Mouse (Mus musculus) frontal cortex, postnatal 10 days (tissue): ENCODE results near the gene Uck1.

ENCODE experiments used
- DNase-seq, 2 experiments: peaks; one replicate each; pipeline ENCODE4 v3.0.0; 2022; ENCODE audit warnings: low spot score in 2 of 2, mixed read lengths in 1 of 2

The Uck1 gene

DNA sequence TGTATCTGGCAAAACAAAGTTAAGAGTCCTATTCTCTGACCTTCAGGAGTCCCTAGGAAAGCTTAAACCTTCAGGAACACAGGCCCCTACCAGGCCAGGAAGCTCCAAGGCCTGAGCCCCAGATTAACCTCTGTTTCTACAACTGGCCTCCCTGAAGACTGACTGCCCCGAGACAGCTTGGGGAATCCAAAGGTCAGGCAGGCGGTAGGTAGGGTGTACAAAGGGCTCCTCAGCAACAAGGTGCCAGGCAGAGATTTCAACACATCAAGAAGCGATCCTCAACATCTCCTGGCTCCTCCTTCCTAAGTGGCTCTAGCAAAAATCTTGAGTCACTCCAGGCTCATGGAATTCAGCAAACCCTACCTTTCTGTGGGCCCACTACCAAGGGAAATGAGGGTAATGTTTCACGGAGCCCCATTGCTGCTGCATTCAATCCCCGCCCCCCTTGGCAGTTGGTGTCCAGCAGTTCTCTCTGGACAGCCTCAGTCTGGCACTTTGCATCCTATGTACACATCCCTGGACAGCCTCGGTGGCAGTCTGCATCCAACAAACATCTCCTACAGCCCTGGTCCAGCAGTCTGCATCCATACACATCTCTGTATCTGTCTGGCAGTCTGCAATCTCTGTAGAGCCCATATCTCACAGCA lies 949 bp downstream of the Uck1 start:
- DNase-seq: no peak

DNA sequence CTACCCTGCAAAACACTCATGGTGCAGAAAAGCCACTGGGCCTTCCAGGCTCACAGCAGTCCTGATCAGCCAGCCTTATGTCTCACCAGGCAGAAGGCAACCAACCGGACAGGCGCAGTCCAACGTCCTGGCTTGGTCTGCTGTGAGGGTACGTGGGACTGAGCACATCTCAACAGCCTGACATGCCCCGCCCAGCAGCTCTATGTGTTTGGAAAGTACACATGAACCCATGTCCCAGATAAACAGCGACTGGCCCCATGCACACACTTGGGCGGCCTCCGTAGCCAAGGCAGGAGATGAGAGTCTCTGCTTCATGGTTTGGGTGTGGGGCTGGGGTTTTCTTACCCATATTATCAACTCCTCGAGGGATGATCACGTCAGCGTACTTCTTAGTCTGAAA lies 3.7 kb downstream of the Uck1 start:
- DNase-seq: no peak

DNA sequence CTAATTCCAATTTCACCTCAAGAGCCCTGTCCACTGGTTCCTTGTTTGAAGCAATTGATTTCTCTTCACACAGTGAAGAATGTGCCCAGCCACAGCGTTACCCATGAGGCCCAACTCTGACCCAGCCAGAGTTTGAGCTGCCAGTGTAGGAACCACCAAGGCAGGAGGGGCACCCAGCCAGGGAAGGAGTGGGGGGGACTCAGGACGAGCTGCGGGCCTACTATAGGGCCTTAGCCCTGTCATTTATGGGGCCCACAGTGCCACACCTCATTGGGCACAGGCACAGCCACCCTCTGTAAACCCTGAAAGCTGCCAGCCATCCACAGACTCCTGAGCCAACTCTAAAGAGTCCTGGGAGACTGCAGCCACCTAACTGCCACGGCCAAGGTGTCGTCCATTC lies 5.4 kb downstream of the Uck1 start:
- DNase-seq: no peak

DNA sequence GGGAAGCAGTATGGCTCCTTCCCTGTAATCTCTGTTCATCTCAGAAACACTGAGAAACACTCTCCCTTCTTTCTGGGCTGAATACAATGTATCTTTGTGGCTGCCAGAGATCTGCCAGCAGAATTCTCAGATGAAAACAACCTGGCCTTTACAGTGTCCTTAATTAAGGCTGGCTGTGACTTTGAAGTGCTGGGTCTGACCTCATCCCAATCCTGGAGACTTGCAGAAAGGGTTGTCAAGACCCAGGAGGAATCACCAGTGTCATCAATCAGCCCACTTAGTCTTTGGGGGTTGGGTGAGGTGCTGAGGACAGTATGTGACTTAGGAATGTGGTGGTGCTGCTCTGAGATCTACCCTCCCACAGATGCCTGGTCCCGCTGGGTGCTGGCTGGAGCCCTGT lies 6.6 kb downstream of the Uck1 start:
- no peak for DNase-seq

DNA sequence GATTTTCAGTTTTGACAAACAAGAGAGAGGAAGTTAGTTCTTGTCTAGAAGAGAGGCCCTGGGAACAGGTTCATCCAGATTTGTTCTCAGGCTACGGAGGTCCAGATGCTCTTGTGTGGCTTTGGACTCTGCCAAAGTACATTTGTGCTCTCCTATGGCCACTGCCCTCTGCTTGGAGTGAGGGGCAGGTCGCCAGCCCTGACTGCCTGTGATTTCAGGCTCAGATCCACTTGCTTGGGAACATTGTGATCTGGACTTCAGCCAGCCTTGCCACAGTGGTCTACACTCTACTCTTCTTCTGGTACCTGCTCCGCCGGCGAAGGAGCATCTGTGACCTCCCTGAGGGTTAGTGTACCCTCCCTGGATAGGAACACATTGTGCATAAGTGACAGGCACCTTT lies 7.3 kb downstream of the Uck1 start:
- DNase-seq: no peak

DNA sequence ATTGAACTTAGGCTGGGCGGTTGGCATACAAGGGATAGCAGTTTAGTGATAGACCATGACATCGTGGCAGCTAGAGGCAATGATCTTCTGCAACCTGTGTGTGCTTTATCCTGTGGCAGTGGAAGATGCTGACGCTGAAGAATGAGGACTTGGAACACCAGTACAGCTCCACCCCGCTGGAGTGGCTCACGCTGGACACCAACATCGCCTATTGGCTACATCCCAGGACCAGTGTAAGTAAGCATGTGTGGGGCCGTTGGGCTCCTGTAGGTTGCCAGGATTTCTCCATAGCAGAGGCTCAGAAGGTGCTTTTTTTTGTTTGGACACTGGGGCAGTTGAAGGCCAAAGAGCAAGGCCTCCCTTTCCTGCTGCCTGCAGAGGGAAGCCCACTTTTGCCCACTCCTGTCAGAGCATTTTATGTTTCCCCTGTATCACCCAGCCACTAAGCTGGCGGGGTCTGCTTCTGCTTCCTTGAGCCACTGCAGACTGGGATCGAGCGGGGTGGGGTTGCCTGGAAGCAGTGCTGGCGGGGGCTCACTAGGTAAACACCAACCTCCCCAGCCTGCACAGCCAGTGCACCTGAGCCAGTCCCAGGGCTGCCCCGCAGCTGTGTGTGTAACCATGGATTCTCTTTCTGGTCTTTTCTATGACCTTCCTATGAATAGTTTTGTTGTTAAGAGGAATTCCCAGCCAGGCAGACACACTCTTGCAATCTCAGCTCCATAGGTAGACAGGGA lies 8.0 kb downstream of the Uck1 start:
- DNase-seq: no peak

DNA sequence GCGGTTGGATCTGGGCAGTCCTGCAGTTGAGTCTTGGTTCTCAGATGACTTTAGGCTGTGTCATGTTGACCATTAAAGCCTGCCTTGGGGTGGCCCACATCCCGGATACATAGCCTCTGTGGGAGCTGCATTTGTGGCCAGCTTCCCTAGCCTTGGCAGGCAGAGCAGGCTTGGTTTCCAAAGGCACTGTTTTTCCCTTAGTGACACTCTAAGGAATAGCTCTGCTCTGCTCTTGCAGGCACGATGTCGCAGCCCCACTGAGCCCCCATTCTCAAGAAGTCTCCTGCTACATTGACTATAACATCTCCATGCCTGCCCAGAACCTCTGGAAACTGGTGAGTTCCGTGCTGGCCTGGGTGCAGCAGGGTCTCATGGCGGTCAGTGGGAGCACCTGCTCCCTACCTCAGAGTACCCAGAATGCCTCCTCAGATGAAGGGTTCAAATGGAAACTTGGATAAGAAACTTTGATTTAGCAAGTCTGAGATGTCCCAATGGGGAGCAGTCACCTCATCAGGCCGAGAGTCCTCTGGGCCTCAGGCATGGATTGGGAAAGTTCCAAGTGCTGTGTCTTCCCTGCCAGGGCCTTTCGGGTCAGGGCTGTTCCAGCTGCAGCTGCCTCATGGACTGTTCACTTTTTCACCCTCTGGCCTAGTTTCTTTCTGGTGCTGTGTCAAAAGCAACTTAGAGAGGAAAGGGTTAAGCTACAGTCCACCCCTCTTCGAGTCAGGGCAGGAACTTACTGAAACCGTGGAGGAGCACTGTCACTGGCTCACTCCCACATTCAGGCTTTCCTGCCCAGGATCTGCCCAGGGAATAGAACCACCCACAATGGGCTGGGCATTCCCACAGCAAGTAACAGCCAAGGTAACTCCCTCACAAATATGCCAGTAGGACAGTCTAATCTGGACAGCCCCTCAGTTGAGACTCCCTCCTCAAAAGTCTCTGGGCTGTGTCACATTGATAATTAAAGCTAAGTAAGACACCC lies 11.3 kb downstream of the Uck1 start:
- DNase-seq: no peak

DNA sequence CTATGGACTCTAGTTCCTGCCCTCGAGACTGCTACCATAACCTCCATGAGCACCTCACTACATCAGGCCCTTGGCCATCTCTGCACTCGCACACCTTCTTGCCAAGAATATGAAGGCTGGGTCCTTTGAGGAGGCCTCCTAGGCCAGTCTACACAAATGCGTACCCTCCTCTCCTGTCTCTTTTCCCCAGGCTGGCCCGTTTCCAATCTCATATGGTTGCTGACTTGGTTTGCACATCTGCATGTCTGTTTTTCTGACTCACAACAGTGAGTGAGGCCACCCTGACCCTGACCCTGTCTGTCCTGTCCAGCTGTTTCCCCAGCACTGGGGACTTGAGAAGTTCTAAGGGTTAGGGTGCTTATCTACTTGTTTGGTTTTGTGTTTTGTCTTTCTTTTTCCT lies 13.2 kb downstream of the Uck1 start:
- DNase-seq: no peak

DNA sequence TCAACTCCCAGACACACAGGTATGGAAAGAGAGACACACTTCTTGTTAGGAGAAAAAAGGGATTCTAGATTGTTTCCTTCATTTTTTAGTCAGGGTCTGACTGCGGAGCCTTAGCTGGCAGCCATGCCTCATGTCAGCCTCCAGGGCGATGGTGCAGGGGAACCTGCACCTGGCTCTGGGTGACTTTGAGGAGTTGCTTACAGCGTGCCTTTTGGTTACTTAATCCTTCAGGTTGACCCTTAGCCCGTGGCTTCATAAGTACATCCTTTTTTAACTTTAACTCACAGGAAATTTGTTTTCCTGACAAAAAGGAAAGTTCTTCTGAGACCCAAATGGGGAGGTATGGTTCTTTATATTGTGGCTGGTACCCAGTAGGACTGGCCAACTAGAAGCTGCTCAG lies 17.0 kb downstream of the Uck1 start:
- no peak for DNase-seq

DNA sequence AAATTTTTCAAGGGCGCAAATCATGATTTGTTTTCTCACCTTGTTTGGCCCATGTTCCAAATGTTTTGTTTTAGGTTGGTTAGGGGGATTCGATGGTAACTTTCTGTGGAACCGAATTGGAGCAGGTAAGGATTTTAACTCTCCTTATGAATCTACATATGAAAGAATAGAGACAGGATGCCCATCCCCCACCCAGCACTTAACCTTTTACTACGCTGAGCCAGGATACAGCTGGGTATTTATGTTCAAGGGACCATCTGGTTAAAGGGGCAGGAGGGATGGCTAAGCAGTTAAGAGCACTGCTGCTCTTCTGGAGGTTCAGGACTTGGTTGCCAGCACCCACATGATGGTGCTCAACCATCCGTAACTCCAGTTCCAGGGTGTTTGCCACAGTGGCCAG lies 19.4 kb downstream of the Uck1 start:
- DNase-seq: no peak

DNA sequence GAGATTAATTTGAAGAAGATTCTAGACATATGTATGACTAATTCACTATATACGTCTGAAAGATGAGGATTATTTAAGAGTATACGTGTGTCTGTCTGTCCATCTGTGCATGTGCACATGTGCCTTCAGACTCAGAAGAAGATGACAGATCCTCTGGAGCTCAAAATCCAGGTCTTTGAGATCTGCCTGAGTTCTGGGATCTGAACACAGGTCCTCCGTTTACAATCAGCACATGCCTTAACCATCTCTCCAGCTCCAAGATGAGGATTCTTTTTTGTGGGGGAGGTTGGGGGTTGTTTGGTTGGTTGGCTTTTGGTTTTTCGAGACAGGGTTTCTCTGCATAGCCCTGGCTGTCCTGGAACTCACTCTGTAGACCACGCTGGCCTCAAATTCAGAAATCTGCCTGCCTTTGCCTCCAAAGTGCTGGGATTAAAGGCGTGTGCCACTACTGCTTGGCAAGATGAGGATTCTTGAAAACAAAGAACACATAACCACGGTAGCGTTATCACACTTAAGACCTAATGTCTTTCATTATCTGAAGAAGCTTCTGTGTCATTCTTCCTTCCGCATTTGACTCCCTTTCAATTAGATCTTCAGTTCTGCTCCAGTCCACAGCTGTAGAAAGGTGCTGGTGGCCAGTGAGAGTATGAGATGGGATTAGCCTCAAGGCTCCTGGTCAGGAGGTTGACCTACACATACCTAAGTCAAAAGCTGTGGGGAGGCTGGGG lies 21.1 kb downstream of the Uck1 start:
- DNase-seq: no peak

DNA sequence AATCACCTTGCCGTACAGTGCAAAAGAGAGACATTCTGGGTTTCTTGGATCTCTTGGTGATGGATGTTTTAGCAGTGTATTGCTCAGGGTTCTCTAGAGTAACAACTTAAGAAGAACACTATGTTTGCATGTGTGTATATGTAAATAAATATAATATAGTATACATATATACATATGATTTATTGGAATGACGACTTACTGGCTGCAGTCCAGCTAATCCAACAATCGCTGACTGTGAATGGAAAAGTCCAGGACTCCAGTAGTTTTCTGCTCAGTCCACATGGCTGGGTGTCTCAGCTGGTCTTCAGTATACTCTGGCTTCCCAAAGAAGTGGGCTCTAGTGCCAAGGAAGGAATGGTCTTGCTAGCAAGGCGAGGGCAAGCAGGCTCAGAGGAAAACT lies 22.4 kb downstream of the Uck1 start:
- no peak for DNase-seq

DNA sequence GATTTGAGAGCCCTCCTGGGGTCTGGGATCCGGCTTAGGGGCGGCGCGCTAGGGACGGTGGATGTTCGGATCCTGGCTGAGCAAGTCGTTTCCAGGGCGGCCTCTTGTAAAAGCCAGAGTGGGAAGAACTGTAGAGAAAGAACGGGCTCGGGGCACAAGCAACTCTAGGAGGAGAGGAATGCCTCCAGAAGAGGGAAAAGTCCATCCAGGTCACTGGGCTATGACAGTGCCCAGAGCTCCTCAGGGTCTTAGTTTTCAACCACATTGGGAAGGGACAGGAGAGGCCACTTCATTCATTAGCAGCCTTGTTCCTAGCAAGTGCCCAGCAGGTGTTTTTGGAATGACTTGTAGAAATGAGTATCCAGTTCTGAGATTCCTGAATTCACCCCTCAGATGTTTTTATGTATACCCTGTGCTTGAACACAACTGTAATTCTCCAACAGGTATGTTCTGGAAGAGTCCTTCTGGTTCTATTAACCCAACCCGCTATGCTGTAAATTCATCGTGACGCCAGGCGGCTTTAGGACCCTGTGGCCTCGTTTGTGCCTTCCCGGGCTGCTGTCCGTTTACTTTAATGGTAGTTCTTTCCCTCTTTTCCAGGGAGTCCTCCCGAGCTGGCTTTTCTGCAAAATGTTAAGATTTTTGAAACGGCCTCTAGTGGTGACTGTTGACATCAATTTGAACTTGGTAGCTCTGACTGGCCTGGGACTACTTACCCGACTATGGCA lies 23.0 kb downstream of the Uck1 start:
- peak in 1 of 2 experiments; percentile 29 for DNase-seq

DNA sequence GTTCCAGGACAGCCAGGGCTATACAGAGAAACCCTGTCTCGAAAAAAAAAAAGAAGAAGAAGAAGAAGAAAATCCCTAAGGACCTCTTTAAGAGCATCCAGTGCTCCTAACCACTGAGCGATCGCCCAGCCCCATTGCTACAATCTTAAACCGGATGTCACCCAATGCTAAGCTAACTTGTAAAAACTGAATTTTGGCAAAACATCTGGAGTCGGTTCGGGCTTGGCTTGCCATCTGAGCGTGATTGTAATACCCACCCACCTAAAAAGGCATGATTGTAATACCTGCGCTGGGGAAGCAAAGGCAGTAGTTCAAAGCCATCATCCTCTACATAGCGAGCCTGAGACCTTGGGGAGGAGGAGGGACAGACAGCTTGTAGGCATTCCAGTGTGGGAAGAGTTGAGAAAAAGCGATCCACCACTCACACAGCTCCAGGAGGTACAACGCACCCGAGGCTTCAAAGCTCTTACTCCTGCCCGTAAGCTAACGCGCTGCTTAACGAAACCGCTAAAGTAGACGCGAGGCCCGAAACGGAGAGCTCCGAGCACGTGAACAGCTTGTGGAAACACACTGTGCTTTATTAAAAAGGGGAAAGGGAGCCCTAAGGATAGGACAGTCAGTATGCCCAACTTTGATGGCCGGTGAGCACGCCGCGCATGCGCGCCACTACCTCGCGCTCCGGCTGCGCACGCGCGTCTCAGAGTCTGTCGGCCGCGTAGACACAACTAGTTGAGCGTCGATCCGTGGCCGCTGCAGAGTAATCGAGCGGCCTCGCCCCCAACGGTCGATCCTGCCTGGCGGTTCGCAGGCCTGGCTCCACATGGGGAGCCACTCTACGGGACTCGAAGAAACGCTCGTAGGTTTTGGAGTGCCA lies 23.8 kb downstream of the Uck1 start, which contains the start of gene Pomt1:
Pomt1 (plus strand) TSS at position 705 of the 874 bp plus-strand sequence.
- peak; percentile 86 to 91 for DNase-seq

DNA sequence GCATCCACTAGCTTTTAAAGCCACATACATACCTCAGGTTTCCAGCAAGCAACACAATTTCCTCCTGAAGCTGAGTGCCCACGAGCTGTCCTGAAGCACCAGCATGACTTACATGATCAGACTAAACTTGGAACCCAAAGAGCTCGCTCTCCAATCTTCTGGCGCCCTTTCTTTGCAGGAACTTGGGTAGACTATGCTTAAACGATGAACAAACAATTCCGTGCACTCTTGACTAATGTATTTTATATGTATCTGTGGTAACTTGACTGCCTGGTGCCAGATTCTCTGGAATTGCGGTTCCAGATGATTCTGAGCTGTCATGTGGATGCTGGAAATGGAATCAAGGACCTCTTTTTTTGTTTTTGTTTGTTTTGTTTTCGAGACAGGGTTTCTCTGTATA lies 24.5 kb downstream of the Uck1 start:
- DNase-seq: no peak

DNA sequence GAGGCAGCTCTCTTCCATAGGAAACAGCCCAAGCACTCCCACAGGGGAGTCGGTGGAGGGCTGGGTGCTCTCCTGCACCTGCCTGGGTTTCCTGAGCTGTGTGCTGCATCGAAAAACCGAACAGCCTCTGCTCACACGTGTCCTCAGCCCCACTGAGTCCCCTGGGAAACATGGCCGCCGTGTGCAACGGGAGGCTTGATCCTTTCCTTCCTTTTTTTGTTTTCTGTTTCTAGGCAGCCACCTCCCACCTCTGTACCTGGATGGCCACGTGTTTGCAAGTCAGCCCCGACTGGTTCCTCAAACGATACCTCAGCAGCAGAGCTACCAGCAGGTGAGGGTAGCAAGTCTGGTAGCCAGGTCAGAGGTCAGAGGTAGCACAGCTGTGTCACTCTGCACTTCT lies 37.9 kb downstream of the Uck1 start:
- no peak for DNase-seq

DNA sequence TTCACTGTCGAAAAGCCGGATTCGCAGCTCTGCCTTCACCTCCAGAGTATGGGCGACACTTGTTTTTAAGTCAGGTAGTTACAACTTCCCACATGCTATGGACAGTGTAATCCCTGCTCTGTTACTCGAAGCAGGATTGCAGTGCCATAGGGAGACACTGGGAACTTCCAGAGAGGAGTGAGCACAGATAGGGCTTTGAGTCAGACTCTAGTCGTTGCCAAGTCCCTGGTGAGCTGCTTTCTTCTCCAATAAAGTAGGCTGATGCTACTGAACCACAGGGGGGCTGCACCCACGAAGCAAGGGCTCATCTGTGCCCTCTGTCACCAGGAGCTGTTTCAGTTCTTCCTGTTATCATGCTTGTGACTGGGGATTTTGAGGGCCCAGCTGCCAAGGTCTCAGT lies 38.4 kb downstream of the Uck1 start:
- no peak for DNase-seq

DNA sequence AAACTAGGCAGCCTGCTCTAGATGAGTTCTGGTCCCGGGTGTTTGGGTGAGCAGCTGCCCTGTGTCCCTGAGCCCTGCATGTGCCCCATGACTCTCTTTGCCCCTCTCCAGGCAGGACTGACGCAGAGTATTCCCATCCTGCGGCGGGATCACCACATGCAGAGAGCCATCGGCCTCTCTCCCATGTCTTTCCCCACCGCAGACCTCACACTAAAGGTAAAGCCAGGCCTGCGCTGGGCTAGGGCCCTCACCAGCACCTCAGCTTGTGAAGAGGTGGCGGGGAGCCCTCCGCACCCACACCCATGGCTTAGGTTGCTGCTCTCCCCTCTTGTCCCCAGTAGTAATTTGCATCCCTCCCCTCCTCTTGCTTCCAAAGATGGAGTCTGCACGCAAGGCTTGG lies 39.0 kb downstream of the Uck1 start:
- DNase-seq: no peak

DNA sequence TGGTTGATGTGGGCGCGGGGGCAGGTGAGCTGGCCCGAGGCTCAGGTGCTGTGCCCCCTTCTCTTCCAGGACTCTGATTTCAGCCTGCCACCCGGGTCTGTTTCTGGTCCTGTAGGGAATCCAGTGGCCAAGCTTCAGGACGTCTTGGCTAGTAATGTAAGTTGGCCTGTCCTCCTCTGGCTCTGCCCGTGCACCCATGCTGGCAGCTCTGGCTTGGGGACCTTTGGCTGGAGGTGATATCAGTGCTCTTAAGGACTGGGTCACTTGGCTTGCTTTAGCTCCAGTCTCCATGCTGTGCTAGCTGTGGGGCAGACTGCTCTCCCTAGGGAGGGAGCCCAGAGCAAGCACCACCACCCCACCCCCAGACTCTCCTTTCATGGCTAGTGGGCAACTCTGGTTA lies 39.9 kb downstream of the Uck1 start:
- no peak for DNase-seq

DNA sequence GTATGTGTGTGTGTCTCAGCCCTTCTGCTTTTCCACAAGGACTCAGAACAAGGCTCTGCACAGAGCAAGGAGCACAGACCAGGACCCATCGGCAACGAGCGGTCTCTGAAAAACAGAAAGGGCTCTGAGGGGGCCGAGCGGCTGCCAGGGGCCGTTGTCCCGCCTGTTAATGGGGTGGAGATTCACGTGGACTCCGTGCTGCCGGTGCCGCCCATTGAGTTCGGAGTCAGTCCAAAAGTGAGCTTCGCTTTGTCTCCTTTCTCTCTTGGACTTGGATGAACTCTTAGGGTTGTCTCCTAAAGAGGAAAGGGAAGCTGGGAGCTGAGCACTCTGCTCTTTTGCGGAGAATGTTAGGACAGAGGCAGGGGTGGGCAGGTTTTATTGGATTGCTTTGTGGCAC lies 40.5 kb downstream of the Uck1 start:
- DNase-seq: no peak
